Mouse (Mus musculus): ENCODE measurements around the gene Myod1.

Myod1 gene

DNA sequence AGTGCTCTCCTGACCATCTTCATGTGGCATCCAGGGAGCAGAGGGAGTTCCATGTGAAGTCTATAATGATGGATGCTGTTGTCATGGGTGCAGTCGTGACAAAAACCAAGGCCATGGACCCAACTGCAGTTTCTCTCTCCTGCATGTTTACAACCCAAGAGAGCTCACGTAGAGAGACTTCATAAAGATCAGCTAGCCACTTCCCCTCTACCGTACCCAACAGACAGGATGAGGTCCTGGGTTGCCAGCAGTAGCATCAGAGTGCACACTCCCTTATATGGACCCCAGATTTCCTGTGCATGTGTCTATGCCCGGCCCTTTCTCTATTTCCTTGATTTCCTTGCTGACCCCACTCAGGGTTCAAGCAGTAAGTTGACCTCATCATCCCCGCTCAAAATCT is 15.4 kb downstream of the Myod1 start:
- peak; percentile 80 for DNase-seq (ENCODE audit: low read depth, low spot score)

DNA sequence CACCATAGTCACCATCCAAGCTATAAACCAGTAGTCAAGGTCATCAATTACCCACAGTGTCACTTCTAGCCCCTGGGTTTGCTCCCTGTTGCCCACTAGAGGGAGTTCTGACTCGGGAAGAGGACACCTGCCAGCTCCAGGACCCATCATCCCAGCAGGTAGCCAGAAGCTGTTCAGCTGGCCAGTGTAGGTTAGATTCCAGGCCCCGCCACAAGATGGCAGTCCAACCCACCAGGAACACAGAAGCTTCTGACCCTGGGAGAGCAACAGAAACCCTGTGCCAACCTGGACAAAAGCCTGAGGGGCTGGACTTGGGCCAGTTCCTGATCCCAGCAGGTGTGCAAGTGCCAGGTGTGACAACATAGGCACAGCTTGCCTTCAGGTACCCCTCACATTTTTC is 16.8 kb downstream of the Myod1 start:
- peak; percentile 73 for DNase-seq (ENCODE audit: low read depth, low spot score)

DNA sequence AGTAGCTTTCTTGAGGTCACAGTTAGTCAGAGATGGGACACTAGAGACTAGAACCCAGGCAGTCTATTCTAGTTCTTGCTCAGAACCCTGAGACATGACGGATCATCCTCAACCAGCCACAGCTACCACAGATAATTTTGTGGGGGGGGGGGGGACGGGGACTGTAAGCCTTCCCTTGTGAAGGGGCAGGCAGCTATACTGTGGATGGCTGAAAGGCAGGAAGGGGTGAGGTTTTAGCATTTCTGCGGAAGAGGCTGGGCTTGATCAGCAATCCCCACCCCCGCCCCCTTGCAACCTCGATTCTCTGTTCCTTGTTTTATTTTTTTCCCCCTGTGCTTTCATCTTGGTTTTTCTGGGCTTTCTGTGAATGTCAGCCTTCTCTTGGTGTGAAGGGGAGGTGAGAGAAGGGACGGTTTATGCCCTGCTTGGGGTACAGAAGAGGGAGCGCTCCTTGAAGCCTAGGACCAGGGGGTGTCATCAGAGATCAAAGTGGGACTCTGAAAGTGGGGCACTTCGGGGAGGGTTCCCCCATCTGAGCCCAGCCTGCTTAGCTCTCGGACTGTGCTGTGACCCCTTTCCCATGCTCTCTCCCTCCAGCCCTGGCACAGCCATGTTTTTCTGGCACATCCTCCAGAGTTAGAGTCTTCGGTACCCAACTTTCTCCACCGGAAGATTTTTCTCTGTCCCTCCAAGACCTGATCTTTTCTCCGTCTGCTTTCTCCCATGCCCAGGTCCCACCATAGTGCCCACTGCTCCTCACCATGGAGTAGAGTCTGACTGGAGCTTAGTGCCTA is 17.6 kb downstream of the Myod1 start:
- peak; percentile 68 for DNase-seq (ENCODE audit: low read depth, low spot score)

DNA sequence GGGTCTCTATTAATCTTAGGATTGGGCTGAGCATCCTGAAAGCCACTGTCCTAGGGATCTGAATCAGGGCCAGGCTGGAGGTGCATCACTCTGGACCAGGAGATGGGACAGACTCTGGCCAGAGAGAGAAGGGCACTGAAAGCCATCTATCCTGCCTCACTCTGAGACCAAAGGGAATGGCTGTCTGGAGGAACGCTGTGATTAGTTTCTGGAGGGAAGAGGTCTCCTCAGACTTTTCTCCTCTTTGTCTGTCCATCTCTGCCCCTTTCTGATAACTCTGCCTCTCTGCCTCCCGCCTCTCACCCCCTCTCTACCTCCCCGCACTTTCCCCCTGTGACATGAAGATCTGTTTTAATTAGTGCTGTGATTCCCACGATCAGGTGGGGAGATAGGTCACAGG is 18.7 kb downstream of the Myod1 start:
- DNase-seq (ENCODE audit: low read depth, low spot score): no peak

DNA sequence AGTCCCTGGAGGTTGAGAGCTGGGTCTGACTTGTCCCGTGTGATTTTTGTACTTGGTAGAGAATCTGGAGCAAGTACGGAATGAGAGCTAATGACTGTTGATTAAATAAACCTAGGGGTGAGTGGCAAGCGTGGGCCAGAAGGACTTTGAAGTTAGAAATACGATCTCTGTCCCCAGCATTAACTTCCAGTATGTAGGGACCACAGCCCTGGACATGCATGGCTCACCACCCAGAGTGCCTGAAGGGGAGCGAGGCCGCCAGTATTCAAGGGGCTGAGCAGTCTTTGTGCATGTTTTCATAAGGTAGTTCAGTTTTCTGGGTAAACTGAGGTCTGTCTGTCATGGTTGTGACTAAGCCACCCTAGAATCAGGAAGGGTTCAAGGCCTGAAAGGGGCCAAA is 19.3 kb downstream of the Myod1 start:
- DNase-seq (ENCODE audit: low read depth, low spot score): no peak

DNA sequence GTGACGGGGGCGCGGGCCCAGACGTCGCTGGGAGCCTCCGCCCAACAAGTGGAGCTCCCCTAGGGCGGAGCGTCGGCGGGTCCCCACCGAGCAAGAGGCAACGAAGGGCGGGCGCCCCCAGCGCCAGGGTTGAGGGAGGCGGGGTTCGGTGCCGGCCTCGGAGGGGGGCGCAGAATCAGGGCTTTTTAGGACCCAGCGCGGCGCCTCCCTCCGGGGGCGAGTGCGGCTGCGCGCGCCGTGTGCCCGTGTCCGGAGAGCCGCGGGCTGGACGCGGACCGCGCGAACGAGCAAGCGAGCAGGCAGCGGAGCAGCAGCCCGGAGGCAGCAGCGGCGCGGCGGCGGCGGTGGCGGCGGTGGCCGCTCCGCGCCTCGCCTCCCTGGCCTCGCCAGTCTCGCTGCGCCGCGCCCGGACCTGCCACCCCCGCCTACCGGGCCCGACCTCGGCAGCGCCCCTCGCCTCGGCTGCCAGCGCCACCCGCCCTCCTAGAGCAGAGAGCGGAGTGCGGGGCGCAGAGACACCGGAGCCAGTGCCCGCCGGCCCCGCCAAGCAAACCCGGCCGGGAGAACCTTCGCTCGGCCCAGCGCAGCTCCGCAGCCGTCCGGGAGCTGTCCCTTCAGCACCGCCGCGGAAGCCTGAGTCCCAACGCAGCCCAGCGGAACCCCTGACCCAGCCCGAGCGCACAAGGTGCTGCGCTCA is 20.1 kb downstream of the Myod1 start, which contains the start of gene Kcnc1:
TSS of gene Kcnc1 (plus strand) at position 267 of the 697 bp plus-strand sequence.
- peak; percentile 73 for DNase-seq (ENCODE audit: low read depth, low spot score)

DNA sequence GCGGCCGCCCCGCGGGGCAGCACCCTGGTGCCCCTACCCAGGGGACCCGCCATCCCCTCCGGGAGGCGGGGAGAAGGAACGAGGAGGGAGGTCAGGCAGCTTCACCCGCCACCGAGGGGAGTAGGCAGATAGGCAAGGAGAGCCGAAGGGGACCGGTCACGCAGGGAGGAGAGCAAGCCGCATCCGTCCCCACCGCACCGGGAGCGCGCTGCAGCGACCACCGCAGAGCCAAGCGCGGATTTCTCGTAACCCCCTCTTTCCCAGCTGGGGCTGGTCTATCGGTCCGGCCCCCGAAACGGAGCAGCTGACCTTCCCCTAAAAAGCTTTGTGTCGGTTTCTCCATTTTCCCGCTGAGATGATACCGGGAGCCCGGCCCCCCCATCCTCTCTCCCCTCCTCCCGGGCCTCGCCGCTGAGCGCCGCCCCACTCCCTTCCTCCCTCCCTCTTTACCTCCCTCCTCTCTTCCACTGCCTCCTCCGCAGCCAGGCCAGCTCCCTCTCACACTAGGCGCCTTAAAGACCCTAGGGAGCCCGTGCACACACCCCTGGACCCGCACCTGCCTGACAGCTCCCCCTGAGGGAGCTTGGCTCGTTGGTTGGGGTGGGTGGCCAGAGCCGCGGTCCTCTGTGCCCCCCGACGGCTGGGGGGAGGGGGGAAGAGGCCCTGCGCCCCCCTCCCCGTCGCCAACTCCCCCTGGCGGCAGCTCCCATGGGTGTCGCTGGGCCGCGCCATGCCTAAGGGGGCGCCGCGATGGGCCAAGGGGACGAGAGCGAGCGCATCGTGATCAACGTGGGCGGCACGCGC is 20.9 kb downstream of the Myod1 start:
- DNase-seq (ENCODE audit: low read depth, low spot score): no peak

DNA sequence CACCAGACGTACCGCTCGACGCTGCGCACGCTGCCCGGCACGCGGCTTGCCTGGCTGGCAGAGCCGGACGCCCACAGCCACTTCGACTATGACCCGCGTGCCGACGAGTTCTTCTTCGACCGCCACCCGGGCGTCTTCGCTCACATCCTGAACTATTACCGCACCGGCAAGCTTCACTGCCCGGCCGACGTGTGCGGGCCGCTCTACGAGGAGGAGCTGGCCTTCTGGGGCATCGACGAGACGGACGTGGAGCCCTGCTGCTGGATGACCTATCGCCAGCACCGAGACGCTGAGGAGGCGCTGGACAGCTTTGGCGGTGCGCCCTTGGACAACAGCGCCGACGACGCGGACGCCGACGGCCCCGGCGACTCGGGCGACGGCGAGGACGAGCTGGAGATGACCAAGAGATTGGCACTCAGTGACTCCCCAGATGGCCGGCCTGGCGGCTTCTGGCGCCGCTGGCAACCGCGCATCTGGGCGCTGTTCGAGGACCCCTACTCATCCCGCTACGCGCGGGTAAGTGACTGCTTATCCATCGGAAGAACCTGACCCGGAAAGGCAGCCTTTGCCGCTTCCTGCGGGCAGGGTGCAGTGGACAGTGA is 21.6 kb downstream of the Myod1 start:
- no peak for DNase-seq (ENCODE audit: low read depth, low spot score)

DNA sequence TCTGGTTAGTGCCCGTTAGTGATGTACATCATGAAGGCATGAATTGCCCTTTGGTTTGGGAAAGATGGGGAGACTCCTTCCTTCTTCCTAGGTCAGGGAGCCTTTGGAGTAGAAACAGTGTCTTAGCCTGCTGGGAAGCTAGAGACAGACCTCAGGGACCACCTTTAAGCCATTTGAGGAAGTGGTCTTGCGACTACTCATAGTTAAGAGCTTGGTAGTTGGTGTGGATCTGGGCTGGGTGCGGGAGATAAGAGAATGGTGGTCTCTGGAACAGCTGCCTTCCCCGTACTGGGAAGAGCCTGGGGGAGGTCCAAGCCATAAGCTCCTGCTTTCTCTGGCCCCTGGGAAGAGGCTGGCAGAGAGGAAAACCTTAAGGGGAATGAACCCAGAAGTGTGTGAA is 22.3 kb downstream of the Myod1 start:
- no peak for DNase-seq (ENCODE audit: low read depth, low spot score)

DNA sequence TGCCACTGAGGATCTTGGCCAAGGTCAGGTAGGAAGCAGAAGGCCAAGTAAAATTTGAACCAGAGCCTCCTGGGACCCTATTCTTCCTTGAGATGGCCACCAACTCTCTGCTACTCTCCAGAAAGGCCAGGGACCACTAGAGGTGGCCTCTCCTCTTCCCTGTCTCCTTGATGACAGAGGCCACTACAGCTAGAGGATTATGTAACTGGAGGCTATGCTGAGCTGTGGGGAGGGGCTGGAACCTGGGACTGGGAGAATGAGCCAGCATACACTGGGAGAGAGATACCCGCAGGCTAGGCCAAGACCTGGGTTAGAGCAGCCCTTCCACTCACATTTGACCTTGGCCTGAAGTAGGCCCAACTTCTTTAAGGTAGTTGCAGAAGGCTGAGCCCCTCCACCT is 23.4 kb downstream of the Myod1 start:
- DNase-seq (ENCODE audit: low read depth, low spot score): no peak

DNA sequence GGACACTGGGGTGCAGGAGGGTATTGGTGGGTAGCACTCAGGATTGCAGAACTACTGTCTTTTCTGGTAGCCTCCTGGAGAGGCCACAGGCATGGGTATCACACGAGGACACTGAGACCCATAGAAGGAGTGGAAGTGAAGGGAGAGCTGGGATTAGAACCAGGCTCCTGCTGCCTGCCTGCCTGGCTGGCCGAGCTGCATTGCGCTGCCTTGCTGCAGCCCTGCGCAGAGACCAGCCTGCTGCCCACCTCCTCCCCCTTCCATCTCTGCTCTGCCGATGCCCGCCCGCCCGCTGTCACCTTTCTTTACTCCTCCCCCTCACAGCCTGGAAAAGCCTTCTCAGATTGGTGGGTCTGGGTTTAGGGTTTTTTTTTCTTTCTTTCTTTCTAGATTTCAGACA is 24.1 kb downstream of the Myod1 start:
- DNase-seq (ENCODE audit: low read depth, low spot score): no peak

DNA sequence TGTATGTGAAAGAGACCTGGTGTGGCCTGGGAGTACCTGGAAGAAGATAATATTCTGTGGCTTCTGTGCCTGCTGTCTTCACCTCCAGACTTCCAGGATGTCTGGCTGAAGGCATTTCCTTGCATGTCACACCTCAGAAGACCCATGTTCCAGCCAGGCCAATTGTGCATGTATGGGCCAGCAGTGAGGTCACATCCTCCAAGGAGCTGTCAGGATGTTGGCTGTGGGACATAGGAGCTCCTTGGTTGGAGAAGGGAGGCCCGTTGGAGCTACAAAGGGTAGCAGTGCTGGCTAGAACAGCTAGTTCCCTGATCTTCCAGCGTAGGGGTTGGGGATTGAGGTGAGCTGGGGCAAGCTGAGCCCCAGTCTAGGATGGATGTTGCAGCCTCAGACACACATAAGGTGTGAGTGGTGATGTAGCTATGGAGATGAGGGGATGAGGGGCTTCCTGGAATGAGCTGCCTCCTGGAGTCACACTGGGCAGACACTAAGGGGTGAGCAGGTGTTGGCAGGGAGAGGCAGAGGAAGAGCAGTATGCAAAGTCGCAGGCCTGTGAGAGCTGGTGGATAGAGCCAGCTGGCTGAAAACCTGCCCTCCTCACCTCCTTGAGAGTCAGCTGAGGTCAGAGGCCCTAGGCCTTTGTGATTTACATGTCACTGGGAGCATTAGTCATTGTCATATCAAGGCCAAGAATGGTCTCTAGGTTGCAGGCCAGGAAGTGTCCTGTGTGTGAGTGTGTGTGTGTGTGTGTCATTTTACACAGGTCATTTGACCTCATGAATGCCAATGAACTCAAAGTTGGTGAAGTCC is 25.3 kb downstream of the Myod1 start:
- no peak for DNase-seq (ENCODE audit: low read depth, low spot score)

DNA sequence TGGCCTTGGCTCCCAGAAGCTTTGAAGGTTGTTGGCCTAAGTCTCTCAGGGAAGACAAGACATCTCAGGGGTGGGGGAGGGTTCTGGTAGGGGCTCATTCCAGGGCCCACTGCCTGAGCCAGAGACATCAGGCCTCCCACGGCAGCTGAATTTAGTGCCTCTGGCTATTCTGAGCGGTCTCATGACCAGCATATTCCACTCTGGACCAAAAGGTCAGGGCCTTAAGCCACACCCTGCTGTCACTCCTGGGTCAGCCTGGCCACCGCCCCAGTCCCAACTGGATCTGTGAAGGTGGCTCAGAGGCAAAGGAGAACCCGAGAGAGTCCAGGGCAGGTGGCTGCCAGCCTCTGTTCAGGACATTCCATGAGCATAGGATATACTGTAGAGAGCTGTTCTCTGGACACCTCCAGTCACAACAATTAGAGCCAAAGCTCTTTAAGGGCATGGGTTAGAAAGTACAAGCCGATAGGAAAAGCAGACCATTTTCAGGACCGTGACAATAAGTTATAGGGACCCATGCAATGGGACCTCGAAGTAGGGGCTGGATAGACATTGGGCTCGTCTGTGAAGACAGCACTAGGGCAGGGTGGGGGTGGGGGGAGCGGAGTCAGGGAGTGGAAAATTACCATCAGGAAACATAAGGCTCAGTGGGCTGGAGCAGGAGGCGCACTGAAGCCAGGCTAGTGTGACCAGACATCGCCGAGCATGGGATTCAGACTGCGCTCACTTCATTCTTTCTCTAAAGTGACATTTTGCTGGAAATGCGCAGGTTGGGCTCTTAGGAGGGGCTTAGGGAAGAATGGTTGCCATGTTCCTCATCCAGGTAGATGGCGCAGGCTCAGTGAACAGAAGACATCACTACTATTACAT is 27.6 kb downstream of the Myod1 start:
- no peak for DNase-seq (ENCODE audit: low read depth, low spot score)

DNA sequence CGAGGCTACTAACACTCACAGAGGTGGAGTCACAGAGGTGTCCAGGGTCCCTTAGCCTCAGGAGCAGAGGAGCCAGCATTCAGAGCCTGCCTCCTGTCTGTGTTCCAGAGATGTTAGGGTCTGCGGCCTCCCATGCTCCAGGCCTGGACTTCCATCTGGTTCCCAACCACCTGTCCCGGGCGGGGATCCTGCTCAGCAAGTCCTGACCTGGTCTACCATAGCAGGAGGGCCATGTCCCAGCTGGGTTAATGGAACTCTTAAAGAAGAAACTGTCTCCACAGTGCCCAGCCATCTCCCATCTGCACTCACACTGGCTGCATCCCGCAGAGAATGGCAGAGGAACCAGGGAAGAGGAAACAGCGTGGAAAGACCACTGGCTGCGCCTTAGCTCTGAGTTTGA is 28.5 kb downstream of the Myod1 start:
- no peak for DNase-seq (ENCODE audit: low read depth, low spot score)

DNA sequence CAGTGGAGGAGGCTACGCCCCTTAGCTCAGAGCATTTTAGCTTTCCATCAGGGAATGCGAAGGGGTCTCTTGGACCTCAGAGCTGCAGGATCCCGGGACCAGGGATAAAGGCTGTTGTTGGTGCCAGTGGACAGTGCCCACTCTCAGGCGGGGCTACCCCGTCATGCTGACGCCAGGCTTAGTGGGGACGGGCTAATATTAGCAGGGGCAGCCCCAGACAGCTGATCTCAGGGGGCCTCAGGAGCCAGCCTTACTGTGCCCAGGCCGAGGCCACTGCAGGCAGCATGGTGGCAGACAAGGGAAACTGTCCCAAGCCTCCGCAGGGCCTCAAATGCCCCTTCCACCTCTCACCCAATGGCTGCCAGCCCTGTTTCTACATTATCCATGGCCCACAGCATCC is 32.3 kb downstream of the Myod1 start:
- no peak for DNase-seq (ENCODE audit: low read depth, low spot score)

DNA sequence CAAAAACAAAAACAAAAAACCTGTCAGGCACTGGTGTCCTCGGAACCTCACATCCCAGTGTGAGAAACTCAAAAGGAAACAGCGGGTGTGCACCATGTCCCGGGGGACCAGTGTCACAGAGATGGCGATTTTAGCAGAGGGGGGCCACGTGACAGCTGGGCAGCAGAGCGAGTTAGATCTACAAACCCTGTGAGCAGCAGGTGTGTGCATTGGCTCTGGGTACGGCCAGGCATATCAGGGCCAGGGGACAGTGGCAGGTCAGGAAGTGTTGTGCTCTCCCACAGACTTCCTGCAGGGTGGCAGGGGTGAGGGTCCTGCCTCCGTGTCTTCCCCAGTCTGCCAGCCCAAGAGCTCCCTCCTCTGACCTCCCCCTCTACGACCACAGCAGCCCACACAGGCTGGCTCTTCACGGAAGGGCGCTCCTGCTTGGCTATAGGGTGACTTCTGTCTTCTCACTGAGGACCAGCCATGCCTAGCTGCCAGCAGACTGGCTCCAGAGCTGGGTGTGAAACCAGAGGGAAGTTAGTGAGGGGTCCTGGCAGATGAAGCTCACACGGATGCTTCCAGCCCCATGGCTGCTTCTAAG is 33.0 kb downstream of the Myod1 start:
- no peak for DNase-seq (ENCODE audit: low read depth, low spot score)

DNA sequence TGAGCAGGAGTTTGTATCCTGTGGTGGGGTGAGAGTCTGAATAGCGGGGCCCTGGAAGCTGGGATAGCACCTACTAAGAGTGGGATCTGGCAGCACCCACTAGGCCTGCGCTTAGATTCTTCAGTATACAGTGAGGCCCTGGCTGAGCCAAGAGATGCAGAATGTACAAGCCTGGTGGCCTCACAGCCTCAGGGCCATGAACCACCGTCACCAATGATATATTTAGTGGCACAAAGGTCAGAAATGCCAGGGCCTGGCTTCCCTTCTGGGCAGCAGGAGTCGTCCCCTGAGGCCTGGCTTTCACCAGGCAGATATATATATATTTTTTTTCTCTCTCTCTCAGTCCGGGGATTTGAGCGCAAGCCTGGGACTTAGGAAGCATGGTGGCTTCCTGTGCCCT is 34.5 kb downstream of the Myod1 start:
- DNase-seq (ENCODE audit: low read depth, low spot score): no peak

DNA sequence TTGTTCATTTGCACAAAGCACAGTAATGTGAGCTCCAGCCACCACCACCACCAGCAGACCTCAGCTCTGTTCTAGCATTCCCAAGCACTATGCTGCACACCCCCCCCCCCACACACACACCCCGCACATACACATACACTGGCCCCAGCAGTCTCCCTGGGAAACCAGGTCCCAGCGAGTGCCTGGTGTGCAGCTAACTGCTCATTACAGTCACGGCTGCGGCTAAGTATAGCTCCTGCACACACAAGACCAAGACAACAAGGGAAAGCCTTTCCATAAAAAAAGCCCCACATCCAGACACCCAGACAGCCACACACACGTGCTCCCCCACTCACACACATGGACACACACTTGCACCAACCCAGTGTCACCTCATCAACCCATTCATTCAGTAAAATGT is 36.5 kb downstream of the Myod1 start:
- no peak for DNase-seq (ENCODE audit: low read depth, low spot score)

DNA sequence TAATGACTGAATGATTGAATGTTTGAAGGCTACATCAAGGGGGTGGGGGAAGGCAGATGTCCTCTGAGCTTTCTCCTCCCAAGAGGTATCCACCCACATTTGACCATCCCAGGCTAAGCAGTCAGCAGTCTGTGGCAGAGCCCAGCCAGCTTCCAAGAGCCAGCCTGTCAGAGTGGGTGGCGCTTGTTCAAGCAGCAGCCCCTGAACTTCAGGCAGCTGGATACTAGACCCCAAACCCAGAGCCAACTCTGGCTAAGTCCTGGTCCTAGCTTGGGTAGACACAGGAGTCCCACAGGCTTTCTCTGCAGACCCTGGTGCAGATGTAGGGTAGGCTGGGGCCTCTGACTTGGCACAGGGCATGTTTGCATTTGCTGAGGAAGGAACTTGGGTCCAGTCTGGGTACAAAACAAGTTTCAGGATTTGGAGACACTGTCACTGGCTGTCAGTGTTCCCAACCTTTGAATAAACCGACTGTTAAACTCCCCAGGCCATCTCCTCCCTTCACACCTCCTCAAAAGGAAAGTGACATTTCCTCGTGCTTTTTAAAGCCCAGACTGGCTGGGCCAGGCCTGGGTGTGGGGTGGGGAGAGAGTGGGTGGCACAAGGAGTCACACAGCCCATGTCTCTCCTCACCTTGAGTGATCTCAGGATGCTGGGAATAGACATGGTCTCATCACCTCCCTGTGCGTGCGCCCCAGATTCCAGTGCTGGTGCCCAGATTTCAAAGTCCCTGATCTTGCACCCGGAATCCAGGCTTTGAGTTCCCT is 37.9 kb downstream of the Myod1 start:
- DNase-seq (ENCODE audit: low read depth, low spot score): no peak
